Mouse (Mus musculus): Measurements from ENCODE around the gene Hoxa9. TPM values are rescaled to one million over a fixed set of nuclear protein-coding genes. Genes with fewer than 3 reads are reported as not detected.
A peak's percentile ranks its signal among the peaks of the same experiment; 100 is the strongest.

Gene Hoxa9
- total RNA-seq, 2 experiments from 2014 or later, result not detected

GRCm38 (mm10) chr6:52262463-52263320 is 31.8 kb upstream of the Hoxa9 start:
- intact Hi-C loops (cut with DNase I), result loop anchor here (10.0 kb wide), 1 partner anchor 52 kb away; the partner anchor contains the start of gene Evx1
- DNase-seq (ENCODE audit: low spot score), result no peak

- intact Hi-C loops (cut with DNase I), result loop anchor here (10.0 kb wide), 1 partner anchor 53 kb away; the partner anchor contains the start of gene Evx1
- no peak for DNase-seq (ENCODE audit: low spot score)
These were observed 31.0 kb upstream of the Hoxa9 start for GRCm38 (mm10) chr6:52261751-52262462.

GRCm38 (mm10) chr6:52260654-52261575 is 30.0 kb upstream of the Hoxa9 start, which contains the start of gene Hoxa13:
TSS of gene Hoxa13 (minus strand) at chr6:52260880.
- DNase-seq (ENCODE audit: low spot score), result no peak
- intact Hi-C loops (cut with DNase I), result loop anchor here (10.0 kb wide), 1 partner anchor 54 kb away; the partner anchor contains the start of gene Evx1

GRCm38 (mm10) chr6:52259811-52260261 is 28.9 kb upstream of the Hoxa9 start:
- DNase-seq (ENCODE audit: low spot score), result no peak
- intact Hi-C loops (cut with DNase I), result loop anchor here (5.0 to 10.0 kb wide), 4 partner anchors 55 to 882 kb away; partner anchors contain the start of gene Evx1

GRCm38 (mm10) chr6:52259081-52259790 is 28.3 kb upstream of the Hoxa9 start:
- no peak for DNase-seq (ENCODE audit: low spot score)
- intact Hi-C loops (cut with DNase I), result loop anchor here (5.0 kb wide), 3 partner anchors 318 to 883 kb away; no protein-coding TSS in a partner anchor

GRCm38 (mm10) chr6:52256956-52257355 is 26.1 kb upstream of the Hoxa9 start:
- peak; percentile 48 for DNase-seq (ENCODE audit: low spot score)
- intact Hi-C loops (cut with DNase I), result loop anchor here (1.0 to 5.0 kb wide), 6 partner anchors 320 to 885 kb away; no protein-coding TSS in a partner anchor

- no peak for DNase-seq (ENCODE audit: low spot score)
- intact Hi-C loops (cut with DNase I), result no loop called here
These were observed 22.9 kb upstream of the Hoxa9 start for GRCm38 (mm10) chr6:52253511-52254500.

- intact Hi-C loops (cut with DNase I), result no loop called here
These were observed 22.0 kb upstream of the Hoxa9 start for GRCm38 (mm10) chr6:52252775-52253376.

GRCm38 (mm10) chr6:52252016-52252774 is 21.3 kb upstream of the Hoxa9 start:
- intact Hi-C loops (cut with DNase I), result no loop called here
- no peak for DNase-seq (ENCODE audit: low spot score)

More at GRCm38 (mm10) chr6:52252775-52253376, 22.0 kb upstream of the Hoxa9 start:
- DNase-seq (ENCODE audit: low spot score), result no peak

GRCm38 (mm10) chr6:52251177-52251879 is 20.4 kb upstream of the Hoxa9 start:
- DNase-seq (ENCODE audit: low spot score), result no peak
- intact Hi-C loops (cut with DNase I), result no loop called here

GRCm38 (mm10) chr6:52249826-52250225 is 18.9 kb upstream of the Hoxa9 start:
- intact Hi-C loops (cut with DNase I), result no loop called here
- no peak for DNase-seq (ENCODE audit: low spot score)

GRCm38 (mm10) chr6:52249415-52249738 is 18.5 kb upstream of the Hoxa9 start:
- intact Hi-C loops (cut with DNase I), result no loop called here

GRCm38 (mm10) chr6:52248638-52249414 is 17.9 kb upstream of the Hoxa9 start:
- no peak for DNase-seq (ENCODE audit: low spot score)
- intact Hi-C loops (cut with DNase I), result no loop called here

More at GRCm38 (mm10) chr6:52249415-52249738, 18.5 kb upstream of the Hoxa9 start:
- no peak for DNase-seq (ENCODE audit: low spot score)

- intact Hi-C loops (cut with DNase I), result no loop called here
- no peak for DNase-seq (ENCODE audit: low spot score)
These were observed 17.1 kb upstream of the Hoxa9 start for GRCm38 (mm10) chr6:52247766-52248637.
